Mouse (Mus musculus) monocyte, adult 2 months (primary cell): ENCODE measurements around the gene Josd2.
A peak's percentile ranks its signal among the peaks of the same experiment; 100 is the strongest.

Experiments used
- DNase-seq, 2 experiments: peaks; one replicate each; pipeline ENCODE4 v3.0.0; 2022; ENCODE audit warnings: low spot score in 2 of 2, low read depth in 1 of 2

Gene Josd2

DNA sequence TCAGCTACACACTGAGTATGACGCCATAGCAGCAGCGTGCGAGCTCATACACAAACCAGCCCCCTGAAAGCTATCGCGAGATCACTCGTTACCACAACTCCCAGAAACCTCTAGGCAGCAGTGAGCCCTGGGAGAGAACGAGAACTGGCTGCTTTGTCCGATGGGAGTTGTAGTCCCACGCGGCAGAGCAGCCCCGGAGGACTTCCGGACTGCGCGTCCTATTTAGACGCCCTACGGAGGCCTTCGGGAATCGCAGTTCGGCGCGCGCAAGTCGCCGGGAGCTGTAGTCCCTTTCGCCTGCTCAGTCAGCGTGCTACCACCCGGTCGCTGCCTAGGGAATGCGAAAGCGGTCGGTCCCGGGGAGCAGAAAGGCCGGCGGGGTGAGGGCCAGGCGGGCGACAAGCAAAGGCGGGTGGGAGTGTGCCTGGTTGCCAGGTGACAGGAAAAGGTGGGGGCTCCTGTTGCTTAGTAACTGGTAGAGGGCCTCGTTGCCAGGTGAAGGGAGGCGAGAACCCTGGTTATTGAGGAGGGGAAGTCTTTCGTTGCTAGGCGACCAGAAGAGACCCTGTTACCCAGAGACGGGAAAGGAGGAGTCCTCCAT lies at the start of gene Josd2:
Gene Josd2 (plus strand): TSS at position 170 of the 601 bp plus-strand sequence.
- peak; percentile 85 to 94 for DNase-seq

DNA sequence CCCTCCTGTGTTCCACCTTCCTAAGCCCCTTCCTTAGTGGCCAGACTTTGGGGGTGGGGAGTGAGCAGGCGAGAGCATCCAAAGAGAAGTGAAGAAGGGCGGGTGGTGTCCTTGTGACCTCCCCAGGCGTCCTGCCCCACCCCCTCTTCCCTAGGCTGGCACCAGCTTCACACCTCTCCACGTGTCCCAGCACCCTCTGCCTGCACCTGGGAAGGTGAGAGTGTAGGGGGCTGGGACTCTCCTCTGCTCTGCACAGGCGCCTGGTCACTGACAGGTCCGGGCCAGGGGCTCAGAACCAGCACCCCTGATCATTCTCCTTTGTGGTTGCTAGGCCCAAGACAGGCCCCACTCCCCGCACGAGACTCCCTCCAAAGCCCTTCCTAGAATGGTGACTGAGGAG lies 40.1 kb upstream of the Josd2 start:
- no peak for DNase-seq

DNA sequence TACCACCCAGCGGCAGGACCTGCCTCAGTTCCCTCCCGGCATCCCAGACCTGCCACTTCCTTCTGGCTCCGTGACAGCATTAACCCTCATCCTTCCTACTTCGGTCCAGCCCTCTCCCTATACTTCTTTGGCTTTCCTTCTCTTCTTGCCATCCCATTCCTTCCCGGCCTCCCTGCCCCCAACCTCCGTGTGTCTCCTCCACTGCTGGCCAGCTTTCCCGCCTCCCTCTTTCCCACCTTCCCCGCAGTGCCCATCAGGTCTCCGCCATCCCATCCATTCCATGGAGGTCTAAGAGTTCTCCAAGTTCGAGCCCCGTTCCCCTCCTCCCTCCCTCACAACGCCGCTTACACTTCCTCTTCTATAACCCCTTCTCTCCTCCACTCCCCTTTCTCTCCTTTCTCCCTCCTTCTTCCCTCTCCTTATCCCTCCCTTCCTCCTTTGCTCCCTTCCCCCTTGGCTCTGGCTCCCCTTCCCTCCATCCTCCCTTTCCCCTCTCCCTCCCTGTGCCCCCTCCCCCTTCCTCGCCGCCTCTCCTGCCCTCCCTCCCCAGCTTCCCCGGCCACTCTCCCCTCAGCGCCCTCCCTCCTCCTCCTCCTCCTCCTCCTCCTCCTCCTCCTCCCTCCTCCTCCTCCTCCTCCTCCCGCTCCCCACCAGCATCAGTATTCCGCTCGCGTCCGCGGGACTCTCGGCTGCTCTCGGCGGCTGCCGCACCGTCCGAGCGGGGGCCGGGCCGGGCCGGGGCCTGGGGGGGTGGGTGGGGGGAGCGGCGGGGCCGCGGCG lies 39.4 kb upstream of the Josd2 start:
- no peak for DNase-seq

DNA sequence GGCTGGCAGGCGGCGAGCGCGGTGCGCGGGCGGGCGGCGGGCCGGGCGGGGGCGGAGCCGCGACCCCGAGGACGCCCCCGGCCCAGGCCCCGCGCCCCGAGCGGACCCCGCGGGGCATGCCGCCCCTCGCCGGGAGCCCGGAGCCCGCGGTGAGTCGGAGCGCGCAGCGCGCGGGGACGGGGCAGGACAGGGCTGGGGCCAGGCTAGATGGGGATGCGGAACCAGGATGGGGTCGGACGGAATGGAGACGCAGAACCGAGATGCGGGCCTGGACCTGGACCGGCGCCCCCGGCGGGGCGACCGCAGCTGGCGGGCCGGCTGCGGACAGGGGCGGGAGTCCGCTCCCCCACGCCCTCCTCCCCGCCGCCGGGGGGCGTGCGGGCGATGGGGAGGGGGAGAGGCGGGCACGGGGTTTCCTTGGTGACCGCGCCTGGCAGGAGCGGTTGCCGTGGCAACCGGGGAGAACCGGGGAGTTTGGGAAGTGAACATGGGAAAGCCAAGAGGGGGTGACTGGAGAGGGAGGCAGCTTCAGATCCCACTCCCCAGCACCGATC lies 38.7 kb upstream of the Josd2 start, which contains the start of gene Lrrc4b:
Gene Lrrc4b (plus strand): TSS at position 51 of the 554 bp plus-strand sequence.
- DNase-seq, result no peak

DNA sequence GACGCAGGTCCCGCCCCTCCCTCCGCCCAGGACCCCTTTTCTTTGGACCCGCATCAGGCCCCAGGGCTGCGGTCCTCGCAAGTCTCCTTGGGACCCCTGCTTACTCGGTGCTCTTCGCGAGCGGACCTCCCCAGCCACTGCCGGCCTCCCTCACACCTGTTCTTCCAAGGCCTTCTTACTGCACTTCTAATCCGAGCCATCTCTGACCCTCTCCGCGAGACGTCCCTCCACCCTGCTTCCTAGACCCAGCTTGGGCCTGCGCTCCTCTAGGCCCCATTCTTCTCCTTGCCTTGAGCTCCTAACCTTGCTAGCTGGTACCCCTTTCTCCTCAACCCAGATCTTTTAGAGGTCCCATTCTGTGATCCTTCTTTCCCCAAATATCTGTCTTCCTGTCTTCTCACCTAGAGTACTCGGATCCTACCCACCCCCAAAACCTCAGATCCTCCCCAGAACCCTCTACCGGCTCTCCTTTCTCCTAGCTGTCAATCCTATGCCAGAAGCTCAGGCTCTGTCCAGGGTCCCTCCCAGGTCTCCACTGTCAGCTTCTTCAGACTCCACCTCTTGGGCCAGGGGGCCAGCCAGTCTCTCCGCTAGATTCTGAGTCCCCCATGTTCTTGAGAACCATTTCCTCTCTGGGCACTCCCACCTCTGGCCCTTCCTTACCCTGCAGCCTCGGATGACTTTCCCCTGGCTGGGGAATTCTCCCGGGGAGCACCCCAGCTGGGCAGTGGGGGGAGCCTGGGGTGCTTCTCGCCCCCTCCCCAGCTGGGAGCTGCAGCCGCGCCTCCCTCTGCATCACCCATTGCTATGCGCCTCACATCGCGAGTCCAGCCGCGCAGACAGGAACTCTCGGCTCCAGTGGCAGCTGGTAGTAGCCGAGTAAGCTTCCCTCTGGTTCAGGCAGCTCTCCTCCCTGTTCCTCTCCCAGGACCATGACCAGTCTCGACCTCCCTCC lies 38.0 kb upstream of the Josd2 start:
- no peak for DNase-seq

DNA sequence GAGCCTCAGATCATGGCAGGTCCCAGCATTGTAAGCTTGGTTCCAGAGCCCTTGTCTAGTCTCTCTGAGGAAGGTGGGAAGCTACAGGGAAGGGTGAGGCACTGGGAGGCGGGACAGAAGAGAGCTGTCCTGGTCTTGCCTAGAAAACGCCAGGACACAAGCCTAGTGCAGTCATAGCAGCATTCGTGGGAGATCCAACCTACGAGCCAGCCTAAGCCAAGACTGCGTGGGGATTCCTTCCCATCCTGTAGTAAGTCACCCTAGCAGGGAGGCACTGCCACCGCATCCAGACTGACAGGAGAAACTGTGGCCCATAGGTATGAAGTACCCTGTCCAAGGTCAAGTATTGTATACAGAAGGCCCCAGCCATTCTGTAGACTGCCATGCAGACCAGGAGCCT lies 35.2 kb upstream of the Josd2 start:
- no peak for DNase-seq

DNA sequence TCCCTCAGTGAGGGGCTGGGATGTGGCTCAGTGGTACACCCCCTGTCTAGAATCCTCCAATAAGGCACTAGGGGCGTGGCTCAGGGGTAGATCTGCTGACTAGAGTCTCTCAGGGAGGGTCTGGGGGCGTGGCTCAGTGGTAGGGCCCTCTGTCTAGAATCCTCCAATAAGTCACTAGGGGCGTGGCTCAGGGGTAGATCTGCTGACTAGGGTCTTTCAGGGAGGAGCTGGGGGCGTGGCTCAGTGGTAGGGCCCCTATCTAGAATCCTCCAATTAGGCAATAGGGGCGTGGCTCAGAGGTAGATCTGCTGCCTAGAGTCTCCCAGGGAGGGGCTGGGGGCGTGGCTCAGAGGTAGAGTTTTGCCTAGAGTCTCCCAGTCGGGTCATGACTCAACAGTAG lies 34.4 kb upstream of the Josd2 start:
- no peak for DNase-seq

DNA sequence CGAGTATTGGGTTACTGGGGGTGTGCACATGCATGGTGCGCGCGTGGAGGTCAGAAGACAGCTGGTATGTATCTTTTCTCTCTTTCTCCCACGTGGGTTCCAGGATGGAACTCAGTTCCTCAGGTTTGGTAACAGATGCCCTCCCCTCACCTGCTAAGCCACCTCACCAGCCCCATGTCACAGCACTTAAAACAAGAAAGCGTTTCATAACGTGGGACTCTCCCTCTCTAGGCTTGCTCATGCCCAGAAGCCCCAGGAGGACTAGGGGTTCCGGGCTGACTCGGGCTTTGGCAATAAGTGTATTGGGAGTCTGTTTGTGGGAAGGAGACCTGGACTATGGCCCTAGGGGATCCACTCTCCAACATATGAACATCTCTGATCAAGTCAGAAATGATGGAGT lies 33.7 kb upstream of the Josd2 start:
- DNase-seq, result no peak

DNA sequence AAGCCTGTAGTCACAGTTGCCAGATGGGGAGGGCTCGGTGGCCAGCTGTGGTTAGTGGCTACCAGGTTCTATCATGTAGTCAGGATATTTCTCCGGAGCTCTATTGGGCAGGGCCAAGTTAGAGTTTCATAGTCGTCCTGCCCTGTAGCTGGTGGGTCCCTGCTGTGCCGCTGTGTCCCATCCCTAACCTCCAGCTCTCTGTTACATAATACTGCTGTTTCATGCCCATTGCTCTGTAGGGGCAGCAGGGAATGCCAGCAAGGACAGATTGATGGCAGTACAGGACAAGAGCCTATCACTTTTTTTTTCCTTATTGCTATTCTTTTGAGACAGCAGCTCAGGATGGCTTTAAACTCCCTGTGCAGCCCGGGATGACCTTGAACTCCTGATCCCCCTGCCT lies 32.0 kb upstream of the Josd2 start:
- DNase-seq, result no peak

DNA sequence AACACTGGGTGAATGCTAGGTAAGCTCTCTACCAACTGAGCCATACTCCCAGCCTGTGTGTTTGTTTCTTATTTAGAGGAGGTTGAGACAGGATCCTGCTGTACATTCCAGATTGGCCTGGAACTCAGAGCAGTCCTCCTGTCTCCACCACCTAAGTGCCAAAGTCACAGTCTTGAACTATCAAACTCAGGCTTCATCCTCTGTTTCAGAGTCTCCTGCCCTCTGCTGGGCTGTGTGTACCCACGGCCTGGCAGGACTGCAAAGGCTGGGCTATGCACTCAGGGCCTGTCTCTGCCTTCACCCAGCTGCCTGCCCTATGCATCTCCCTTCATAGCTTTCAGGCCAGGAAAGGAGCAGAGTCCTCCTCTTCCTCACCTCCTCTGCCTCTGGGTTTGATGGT lies 31.5 kb upstream of the Josd2 start:
- no peak for DNase-seq

DNA sequence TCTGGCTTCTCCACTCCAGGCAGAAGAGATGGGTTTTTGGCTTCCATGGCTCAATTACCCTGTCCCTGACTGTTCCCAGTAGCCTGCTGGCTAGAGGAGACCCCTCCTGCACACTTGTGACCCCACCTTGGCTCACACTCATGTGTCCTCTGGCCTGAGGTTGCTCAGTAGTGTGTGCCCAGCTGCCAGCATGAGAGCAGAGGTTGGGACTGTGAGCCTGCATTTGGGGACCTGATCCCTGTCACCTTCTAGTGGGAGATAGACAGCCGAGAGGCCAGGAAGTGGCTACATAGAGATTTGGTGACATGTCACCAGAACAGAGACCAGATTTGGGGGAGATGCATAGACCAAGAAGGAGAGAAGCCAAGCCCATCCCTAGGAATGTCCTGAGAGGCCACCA lies 30.6 kb upstream of the Josd2 start:
- DNase-seq, result no peak

DNA sequence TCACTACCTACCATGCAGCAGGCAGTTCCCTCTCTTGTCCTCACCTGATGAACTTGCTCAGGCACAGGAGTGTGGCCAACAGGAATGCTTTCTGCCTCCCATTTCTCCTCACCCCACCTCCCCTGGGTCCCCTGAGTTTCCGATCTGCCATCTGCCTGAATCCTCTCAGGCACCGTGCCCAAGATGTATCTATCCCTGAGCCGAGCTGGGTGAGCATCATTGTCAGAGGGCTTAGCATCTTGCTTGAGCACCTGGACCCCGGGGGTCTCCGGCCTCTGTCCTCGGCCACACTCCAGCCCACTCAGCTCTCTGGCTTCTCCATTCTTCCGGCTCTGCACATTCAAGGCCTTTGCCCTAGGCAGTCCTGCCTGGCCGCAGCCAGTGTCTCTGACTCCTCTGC lies 29.8 kb upstream of the Josd2 start:
- no peak for DNase-seq

DNA sequence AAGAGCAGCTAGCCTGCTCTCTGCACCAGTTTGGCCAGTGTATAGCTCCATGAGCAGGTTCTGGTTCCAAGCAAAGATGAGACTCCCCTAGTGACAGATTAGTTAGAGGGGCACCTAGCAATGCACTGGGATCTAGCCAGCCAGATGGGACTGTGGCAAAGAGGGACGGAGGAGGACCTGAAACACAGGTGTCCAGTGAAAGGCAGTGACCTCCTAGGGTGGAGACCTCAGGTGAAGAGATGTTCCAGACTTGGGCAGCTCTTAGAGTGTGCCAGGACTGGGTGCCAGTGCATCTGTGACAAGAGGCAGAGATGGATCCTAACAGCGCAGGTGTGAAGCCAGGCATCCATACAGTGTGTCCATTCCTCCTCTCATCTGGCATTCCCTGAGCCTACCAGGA lies 28.1 kb upstream of the Josd2 start:
- no peak for DNase-seq

DNA sequence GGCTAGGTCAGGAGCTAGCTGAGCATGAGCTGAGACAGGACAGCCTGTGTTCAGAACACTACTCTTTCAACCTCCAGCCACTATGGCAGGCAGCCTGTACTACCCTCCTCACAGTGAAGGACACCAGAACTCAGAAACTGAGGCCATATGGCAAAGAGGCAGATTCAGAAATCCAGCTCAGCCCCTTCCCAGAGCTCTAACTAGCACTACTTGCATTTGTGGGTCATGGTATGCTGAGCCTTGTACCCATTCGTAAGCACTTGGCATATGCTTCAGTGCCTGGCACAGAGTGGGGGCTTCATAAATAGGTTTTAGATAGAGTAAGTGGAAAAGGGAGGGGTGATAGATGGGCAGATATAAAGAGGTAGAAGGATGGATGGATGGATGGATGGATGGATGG lies 27.3 kb upstream of the Josd2 start:
- DNase-seq, result no peak

DNA sequence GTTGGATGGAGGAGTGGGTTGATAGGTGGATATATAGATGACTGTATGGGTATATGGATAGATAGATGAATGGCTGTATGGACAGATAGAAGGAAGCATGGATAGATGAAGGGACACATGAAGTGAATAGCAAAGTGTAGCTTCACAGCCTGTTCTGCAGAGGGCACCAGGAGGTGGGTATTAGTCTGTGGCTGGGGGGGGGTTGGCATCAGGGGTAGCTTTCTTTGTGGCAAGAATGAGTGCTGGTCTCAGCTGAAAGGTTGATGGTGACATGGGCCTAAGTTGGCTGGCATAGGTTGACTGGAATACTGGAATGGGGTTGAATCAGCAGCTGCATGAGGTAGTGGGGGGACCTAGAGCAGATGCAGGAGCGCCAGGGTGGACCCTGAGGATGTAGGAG lies 26.6 kb upstream of the Josd2 start:
- DNase-seq, result no peak

DNA sequence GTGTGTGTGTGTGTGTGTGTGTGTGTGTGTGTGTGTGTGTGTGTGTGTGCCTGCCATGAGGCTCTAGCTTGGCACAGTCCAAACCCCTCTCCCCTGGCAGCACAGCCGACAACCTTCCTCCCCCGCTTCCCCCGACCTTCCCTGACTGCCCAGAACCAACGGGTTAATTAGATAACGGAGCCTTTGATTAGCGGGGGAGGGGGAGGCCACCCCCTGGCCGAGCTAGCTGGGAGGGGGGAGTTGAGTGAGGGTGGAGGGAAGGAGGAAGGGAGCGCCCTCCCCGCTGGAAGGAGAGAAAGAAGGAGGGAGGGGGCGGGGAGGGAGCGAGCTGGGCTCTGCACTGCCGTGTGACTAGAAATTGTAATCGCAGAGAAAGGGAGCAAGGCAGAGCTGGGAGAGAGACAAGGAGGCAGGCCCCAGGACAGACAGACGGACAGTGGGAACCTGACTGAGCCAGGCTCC lies 26.1 kb upstream of the Josd2 start:
- DNase-seq, result no peak

DNA sequence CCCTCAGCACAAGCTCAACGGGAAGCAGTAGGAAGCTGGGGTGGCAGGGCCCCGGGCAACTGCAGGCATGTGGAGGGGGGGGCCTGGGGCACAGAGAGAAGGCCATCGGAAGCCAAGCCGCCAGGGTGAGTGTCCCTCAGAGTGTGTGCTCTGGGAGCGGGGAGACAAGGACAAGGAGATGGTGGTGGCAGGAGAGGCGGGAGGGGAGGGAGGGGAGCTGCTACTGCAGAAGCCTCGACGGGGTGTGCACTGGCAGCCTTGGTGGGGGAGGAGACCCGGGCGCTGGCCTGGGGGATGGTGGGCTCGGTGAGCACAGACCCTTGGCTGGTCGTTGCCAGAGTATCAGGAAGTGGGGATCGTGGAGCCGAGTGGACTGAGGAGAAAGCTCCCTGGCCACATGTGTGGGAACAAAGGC lies 25.4 kb upstream of the Josd2 start:
- no peak for DNase-seq

DNA sequence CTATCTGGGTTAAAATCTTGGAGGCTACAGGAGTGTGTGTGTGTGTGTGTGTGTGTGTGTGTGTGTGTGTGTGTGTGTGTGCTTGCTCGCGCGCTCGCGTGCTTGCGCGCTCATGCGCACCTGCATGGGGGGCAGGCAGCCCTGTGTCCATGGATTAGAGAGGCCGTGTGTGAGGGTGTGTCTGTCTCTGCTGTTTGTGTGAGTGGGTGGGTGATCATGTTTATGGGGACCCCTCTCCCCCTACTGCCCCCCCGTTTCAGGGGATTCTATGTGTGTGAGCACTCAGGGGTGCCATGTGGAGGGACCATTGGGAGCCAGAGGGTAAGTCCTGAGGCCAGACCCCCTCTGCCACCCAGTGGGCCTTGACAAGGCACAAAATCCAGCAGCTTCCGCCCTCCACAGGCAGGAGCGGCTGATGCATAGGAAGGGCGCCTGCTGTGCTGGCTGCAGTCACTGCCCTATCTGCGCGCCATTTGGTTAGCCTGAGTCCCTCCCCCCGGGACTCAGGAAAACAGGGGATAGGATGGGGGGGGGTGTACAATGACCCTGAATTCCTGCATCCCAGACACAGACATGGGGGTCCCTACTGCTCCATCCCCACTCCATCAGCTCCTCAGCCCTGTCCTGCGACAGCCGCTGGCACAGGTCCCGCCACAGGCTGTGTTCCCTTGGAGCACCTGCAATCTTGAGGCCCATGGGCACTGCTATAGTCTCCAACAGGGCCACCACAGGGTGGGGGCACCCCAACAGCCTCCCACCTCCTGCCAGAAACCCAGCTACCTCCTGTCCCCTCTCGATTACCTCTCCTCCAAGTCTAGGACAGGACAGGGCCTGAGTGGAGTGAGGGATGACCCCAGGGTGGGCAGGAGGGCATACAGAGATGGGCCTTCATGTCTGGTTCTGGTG lies 24.3 kb upstream of the Josd2 start:
- no peak for DNase-seq

DNA sequence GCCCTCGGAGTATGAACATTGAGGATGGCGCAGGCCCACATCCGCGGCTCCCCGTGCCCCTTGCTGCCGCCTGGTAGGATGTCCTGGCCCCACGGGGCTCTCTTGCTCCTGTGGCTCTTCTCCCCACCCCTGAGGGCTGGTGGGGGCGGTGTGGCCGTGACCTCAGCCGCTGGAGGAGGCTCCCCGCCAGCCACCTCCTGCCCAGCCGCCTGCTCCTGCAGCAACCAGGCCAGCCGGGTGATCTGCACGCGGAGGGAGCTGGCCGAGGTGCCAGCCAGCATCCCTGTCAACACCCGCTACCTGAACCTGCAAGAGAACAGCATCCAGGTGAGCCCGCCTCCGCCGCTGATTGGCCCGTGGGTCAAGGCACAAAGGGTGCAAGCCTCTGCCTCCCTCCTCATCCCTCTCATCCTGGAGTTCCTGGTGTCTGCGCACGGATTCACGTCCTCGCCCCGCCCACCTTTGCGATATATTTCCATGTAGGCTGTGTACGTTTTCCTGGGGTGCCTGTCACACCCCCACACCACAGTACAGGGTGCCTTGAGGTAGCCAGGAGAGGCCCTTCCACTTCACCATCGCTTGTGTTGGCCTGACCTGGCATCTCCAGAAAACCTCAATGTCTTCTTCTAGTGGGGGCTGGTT lies 22.8 kb upstream of the Josd2 start:
- no peak for DNase-seq

DNA sequence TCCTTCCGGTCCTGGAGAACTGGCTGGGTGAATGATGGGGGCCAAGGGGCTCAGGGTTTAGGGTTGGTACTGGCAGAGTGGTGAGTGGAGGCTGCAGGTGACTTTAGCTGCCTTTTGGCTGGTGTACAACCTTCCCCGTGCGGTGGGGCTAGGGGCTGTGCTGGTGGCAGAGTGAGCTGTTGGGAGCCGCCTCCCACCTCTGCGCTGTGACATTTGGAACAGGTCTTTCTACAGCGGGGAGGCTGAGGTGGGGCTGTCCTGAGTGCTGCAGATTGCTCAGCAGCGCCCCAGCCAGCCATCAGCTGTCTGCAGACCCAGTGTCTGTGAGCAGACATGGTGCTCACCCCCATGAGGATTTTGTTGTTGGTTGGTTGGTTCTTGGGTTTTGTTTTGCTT lies 22.3 kb upstream of the Josd2 start:
- no peak for DNase-seq
